In genomic region chr11:116695194-116695880, GRCm38 (mm10) we compare ENCODE assay signal across 8 mouse cellular contexts. TPM values are rescaled to one million over a fixed set of nuclear protein-coding genes. Genes with fewer than 3 reads are reported as not detected.
DNase-seq lines count a peak whose midpoint lies in the region; ATAC-seq and TF ChIP-seq lines count a peak whose summit lies in the region.
"Had no signal": no experiment of that assay in that cellular context is flagged by ENCODE, and none has a peak within 500 bp of the region (broad histone marks: within the 10 kb centered on the region; RNA-seq: fewer than 3 reads in every experiment).

No protein-coding gene starts in this region.

- H3K4me1 ChIP-seq in lung, embryonic 15.5 days: peaks cover 12% of the 10 kb centered on the region
- peaks cover 3% of the 10 kb centered on the region for H3K4me1 ChIP-seq in heart, adult 2 months (ENCODE audit: control insufficient read depth, insufficient read depth, low read length)
- H3K4me1 ChIP-seq in kidney, adult 2 months (ENCODE audit: control insufficient read depth, insufficient read depth, low read length): peaks cover 9% of the 10 kb centered on the region; the same call in 1 of the 2 replicates
- H3K4me1 ChIP-seq in stomach, embryonic 14.5 days (ENCODE audit: control insufficient read depth, insufficient read depth, low read length): 0 out of 2 replicates have a peak, but pooled peaks cover 6% of the 10 kb centered on the region

- peak overlapping the region; percentile 92; the same call in 1 of the 2 replicates for H3K4me2 ChIP-seq in lung, embryonic 15.5 days
- H3K4me2 ChIP-seq in stomach, embryonic 14.5 days (replicated peaks; ENCODE audit: low read depth, low read length): peak overlapping the region; percentile 85; the same call in 1 of the 2 replicates

- intact Hi-C loops in heart, adult 2 months (cut with DNase I): loop anchor here (5.0 kb wide), 1 partner anchor 112 kb away; no protein-coding TSS in a partner anchor
- intact Hi-C loops in left cerebral cortex, postnatal 36 days (cut with DNase I): no loop called here

- peaks cover 22% of the 10 kb centered on the region; the same call in 1 of the 2 replicates for H3K27me3 ChIP-seq in lung, embryonic 15.5 days
- H3K27me3 ChIP-seq in heart, adult 2 months (ENCODE audit: control insufficient read depth, insufficient read depth, low read length): no peaks in the 10 kb centered on the region
- no peaks in the 10 kb centered on the region for H3K27me3 ChIP-seq in kidney, adult 2 months (replicated peaks; ENCODE audit: control insufficient read depth, insufficient read depth, low read length)
- 0 out of 2 replicates have a peak, but pooled peaks cover 9% of the 10 kb centered on the region for H3K27me3 ChIP-seq in stomach, embryonic 14.5 days (ENCODE audit: control insufficient read depth, insufficient read depth, low read length)

- no peak for TF ChIP-seq CTCF in heart, adult 2 months (IDR thresholded peaks at IDR 0.05)
- TF ChIP-seq CTCF in kidney, adult 2 months (conservative IDR thresholded peaks at IDR 0.05; ENCODE audit: insufficient read depth, insufficient read length, low read depth, low read length): no peak

- H3K4me3 ChIP-seq in lung, embryonic 15.5 days: no peak overlapping the region; the same call in 1 of the 2 replicates
- H3K4me3 ChIP-seq in heart, adult 2 months: no peak overlapping the region; the same call in 1 of the 2 replicates
- H3K4me3 ChIP-seq in kidney, adult 2 months (ENCODE audit: insufficient read depth, low read depth, low read length): no peak overlapping the region
- H3K4me3 ChIP-seq in stomach, embryonic 14.5 days (ENCODE audit: low read depth, low read length): no peak overlapping the region

- WGBS in lung, embryonic 15.5 days: 28% methylated on average over 23 of the region's 23 CpGs
- 35% methylated on average over 23 of the region's 23 CpGs for WGBS in heart, adult 2 months
- 38% methylated on average over 23 of the region's 23 CpGs for WGBS in kidney, adult 2 months
- WGBS in stomach, embryonic 14.5 days: 36% methylated on average over 23 of the region's 23 CpGs

- no peak for TF ChIP-seq POLR2A in heart, adult 2 months (IDR thresholded peaks at IDR 0.05; ENCODE audit: insufficient read depth, low read depth, low read length)
- TF ChIP-seq POLR2A in kidney, adult 2 months (IDR thresholded peaks at IDR 0.05; ENCODE audit: low read depth, low read length): no peak

- no peak for TF ChIP-seq EP300 in heart, adult 2 months (IDR thresholded peaks at IDR 0.05; ENCODE audit: insufficient read depth, low read depth, low read length)

- no peak overlapping the region for H3K9ac ChIP-seq in lung, embryonic 15.5 days
- no peak overlapping the region for H3K9ac ChIP-seq in heart, adult 2 months (ENCODE audit: low read depth, low read length)
- no peak overlapping the region for H3K9ac ChIP-seq in stomach, embryonic 14.5 days (replicated peaks; ENCODE audit: low read depth, low read length)

- no peak overlapping the region for H3K27ac ChIP-seq in lung, embryonic 15.5 days
- H3K27ac ChIP-seq in heart, adult 2 months: peak overlapping the region; percentile 80
- peak overlapping the region; percentile 15; the same call in 1 of the 2 replicates for H3K27ac ChIP-seq in kidney, adult 2 months (ENCODE audit: insufficient read depth, low read depth, low read length)
- no peak overlapping the region for H3K27ac ChIP-seq in stomach, embryonic 14.5 days (ENCODE audit: low read length)

- DNase-seq in lung, postnatal 25 days (ENCODE audit: low spot score): no peak
- DNase-seq in heart, adult 2 months: peak in 1 of 2 experiments; percentile 41
- DNase-seq in kidney, adult 2 months: peak; percentile 72
- no peak for DNase-seq in yolk sac, embryonic 10.5 days (ENCODE audit: low spot score)
- DNase-seq in left cerebral cortex, postnatal 36 days (ENCODE audit: low spot score in 2 of 2): no peak
- DNase-seq: thymus, adult 2 months had no signal

- ATAC-seq in lung, embryonic 15.5 days (ENCODE audit: borderline replicate concordance, extremely low read depth, low FRiP score, low TSS enrichment): no peak
- no peak for ATAC-seq in stomach, embryonic 14.5 days (ENCODE audit: insufficient number of reproducible peaks, insufficient read depth, low FRiP score, low read depth)

- H3K36me3 ChIP-seq in lung, embryonic 15.5 days: no peaks in the 10 kb centered on the region
- H3K36me3 ChIP-seq in heart, adult 2 months (ENCODE audit: control insufficient read depth, insufficient read depth, low read length): no peaks in the 10 kb centered on the region
- H3K36me3 ChIP-seq in kidney, adult 2 months (ENCODE audit: control insufficient read depth, insufficient read depth, low read length): no peaks in the 10 kb centered on the region
- no peaks in the 10 kb centered on the region for H3K36me3 ChIP-seq in stomach, embryonic 14.5 days (ENCODE audit: control insufficient read depth, insufficient read depth, low read length)

- no peaks in the 10 kb centered on the region for H3K79me2 ChIP-seq in heart, adult 2 months (replicated peaks; ENCODE audit: control insufficient read depth, insufficient read depth, low read length)

- no peaks in the 10 kb centered on the region for H3K9me3 ChIP-seq in lung, embryonic 15.5 days
- H3K9me3 ChIP-seq in stomach, embryonic 14.5 days (ENCODE audit: control insufficient read depth, low read depth, low read length): no peaks in the 10 kb centered on the region

RNA-seq across cellular contexts. Expression of gene Cygb, which starts 41.2 kb away (rescaled TPM):
- polyA plus RNA-seq in lung, embryonic 15.5 days (2015; fragmentation: Nextera tagmentation; extraction: Ambion mirVana): 11.2 and 11.9 TPM in 2 replicates
- total RNA-seq in heart, adult 2 months (2021): 10 to 100 TPM; 42.5 to 50.3 TPM
- 55.0 and 66.1 TPM in 2 replicates for polyA plus RNA-seq in heart, adult 2 months (2012; rRNA removed)
- 16.2 and 21.0 TPM in 2 replicates for polyA plus RNA-seq in kidney, adult 2 months (2012; rRNA removed)
- 19.9 and 20.8 TPM in 2 replicates for polyA plus RNA-seq in stomach, embryonic 14.5 days (2014; fragmentation: Nextera tagmentation; extraction: Ambion mirVana)
- total RNA-seq in left cerebral cortex, postnatal 36 days (2021): 10 to 100 TPM; 44.2 TPM

RNA-seq across cellular contexts. Expression of gene Prcd, which starts 42.0 kb away (rescaled TPM):
- polyA plus RNA-seq in lung, embryonic 15.5 days (2015; fragmentation: Nextera tagmentation; extraction: Ambion mirVana): 1.8 and 3.2 TPM in 2 replicates
- total RNA-seq in heart, adult 2 months (2021): 1 to 10 TPM; 1.1 to 1.3 TPM
- 0.76 and 1.1 TPM in 2 replicates for polyA plus RNA-seq in heart, adult 2 months (2012; rRNA removed)
- 0.44 and 0.52 TPM in 2 replicates for polyA plus RNA-seq in kidney, adult 2 months (2012; rRNA removed)
- polyA plus RNA-seq in stomach, embryonic 14.5 days (2014; fragmentation: Nextera tagmentation; extraction: Ambion mirVana): 1.2 and 1.7 TPM in 2 replicates
- total RNA-seq in left cerebral cortex, postnatal 36 days (2021): 1 to 10 TPM; 4.3 to 6.2 TPM

Comparison
In these comparisons a context has a peak if more than half of its experiments do, and no peak if none do; other contexts are left out.
1. H3K27ac ChIP-seq: peak in heart, adult 2 months (single experiment) and kidney, adult 2 months (single experiment); none in lung, embryonic 15.5 days (single experiment) and stomach, embryonic 14.5 days (single experiment).